Mouse (Mus musculus): ENCODE results near the gene Nipa1. TPM values are rescaled to one million over a fixed set of nuclear protein-coding genes. Genes with fewer than 3 reads are reported as not detected.
A peak's percentile ranks its signal among the peaks of the same experiment; 100 is the strongest.
"Not testable (repeated sequence)": the region's sequence is repeated elsewhere in the genome, so short reads cannot be mapped to it uniquely, and the experiment has no call there.

Gene Nipa1
- polyA plus RNA-seq, 1 experiment from 2014 or later: 6.4 TPM

- H3K4me2 ChIP-seq (replicated peaks): peak overlapping the region; percentile 86
- ATAC-seq: peak; percentile 96
- no peaks in the 10 kb centered on the region for H3K4me1 ChIP-seq (replicated peaks)
- H3K36me3 ChIP-seq: no peaks in the 10 kb centered on the region
- no peaks in the 10 kb centered on the region for H3K9me3 ChIP-seq
- no peaks in the 10 kb centered on the region for H3K27me3 ChIP-seq (replicated peaks)
- peak overlapping the region; percentile 67 for H3K9ac ChIP-seq
- WGBS: under 1% methylated on average over 65 of the region's 71 CpGs
- H3K27ac ChIP-seq: 0 out of 2 replicates have a peak overlapping the region, but pooled peaks have one; percentile 3
- H3K4me3 ChIP-seq (replicated peaks): peak overlapping the region; percentile 58
Observed at GRCm38 (mm10) chr7:56018972-56019929, 503 bp downstream of the Nipa1 start.

- Histone ChIP-seq H3K9ac (peak overlapping the region; percentile 67), H3K36me3 (no peaks in the 10 kb centered on the region), H3K4me3 (replicated peaks) (peak overlapping the region; percentile 58), H3K9me3 (no peaks in the 10 kb centered on the region), H3K27me3 (replicated peaks) (no peaks in the 10 kb centered on the region), H3K4me1 (replicated peaks) (no peaks in the 10 kb centered on the region), H3K4me2 (replicated peaks) (peak overlapping the region; percentile 86), H3K27ac (no peak overlapping the region)
- WGBS: 50% methylated on average over 7 of the region's 7 CpGs
- ATAC-seq: peak; percentile 16
Observed at GRCm38 (mm10) chr7:56018446-56018971, 1.2 kb downstream of the Nipa1 start.

- Histone ChIP-seq H3K9ac (no peak overlapping the region), H3K27me3 (replicated peaks) (no peaks in the 10 kb centered on the region), H3K9me3 (no peaks in the 10 kb centered on the region), H3K4me3 (replicated peaks) (no peak overlapping the region), H3K4me2 (replicated peaks) (no peak overlapping the region), H3K36me3 (no peaks in the 10 kb centered on the region), H3K27ac (no peak overlapping the region), H3K4me1 (replicated peaks) (no peaks in the 10 kb centered on the region)
- no peak for ATAC-seq
- 65% methylated on average over 3 of the region's 3 CpGs for whole genome bisulfite sequencing
Observed at GRCm38 (mm10) chr7:56017761-56018160, 2.0 kb downstream of the Nipa1 start.

DNA sequence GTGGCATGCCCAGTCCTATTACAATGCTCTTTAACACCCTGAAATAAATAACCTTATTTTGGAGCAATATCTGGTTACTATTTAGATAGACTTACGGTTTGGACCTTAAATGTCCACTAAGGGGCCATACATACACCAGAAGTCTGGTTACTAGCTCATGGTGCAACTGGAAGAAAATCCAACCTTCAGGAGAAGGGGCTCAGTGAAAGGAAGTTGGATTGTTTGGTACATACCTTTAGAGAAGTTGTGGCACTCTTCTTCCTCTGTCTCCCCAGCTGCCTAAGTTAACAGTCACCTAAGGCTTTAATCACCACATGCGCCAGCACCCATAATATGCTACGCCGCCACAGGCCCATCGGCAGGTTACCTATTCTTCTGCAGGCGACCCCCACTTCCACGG, 3.9 kb downstream of the Nipa1 start:
- Histone ChIP-seq H3K27ac (no peak overlapping the region), H3K4me1 (replicated peaks) (no peaks in the 10 kb centered on the region), H3K9me3 (no peaks in the 10 kb centered on the region), H3K36me3 (no peaks in the 10 kb centered on the region), H3K4me3 (replicated peaks) (no peak overlapping the region), H3K4me2 (replicated peaks) (no peak overlapping the region), H3K9ac (no peak overlapping the region), H3K27me3 (replicated peaks) (no peaks in the 10 kb centered on the region)
- ATAC-seq: no peak
- 94% methylated on average over 7 of the region's 7 CpGs for WGBS

- peak; percentile 31; the same call in 1 of the 2 replicates for ATAC-seq
Observed at GRCm38 (mm10) chr7:56015172-56015571, 4.6 kb downstream of the Nipa1 start.

GRCm38 (mm10) chr7:56014002-56014702, 5.6 kb downstream of the Nipa1 start:
- not testable (repeated sequence) for H3K9ac ChIP-seq; H3K4me1 ChIP-seq (replicated peaks); H3K27ac ChIP-seq; H3K9me3 ChIP-seq; ATAC-seq; H3K4me3 ChIP-seq (replicated peaks); H3K36me3 ChIP-seq; H3K27me3 ChIP-seq (replicated peaks); H3K4me2 ChIP-seq (replicated peaks)
- 71% methylated on average over 7 of the region's 18 CpGs for WGBS

More at GRCm38 (mm10) chr7:56015172-56015571, 4.6 kb downstream of the Nipa1 start:
- no peak overlapping the region for H3K9ac ChIP-seq
- no peaks in the 10 kb centered on the region for H3K36me3 ChIP-seq
- no peak overlapping the region for H3K4me2 ChIP-seq (replicated peaks)
- H3K27me3 ChIP-seq (replicated peaks): no peaks in the 10 kb centered on the region
- 72% methylated on average over 6 of the region's 6 CpGs for WGBS
- no peaks in the 10 kb centered on the region for H3K9me3 ChIP-seq
- no peaks in the 10 kb centered on the region for H3K4me1 ChIP-seq (replicated peaks)
- H3K27ac ChIP-seq: no peak overlapping the region
- no peak overlapping the region for H3K4me3 ChIP-seq (replicated peaks)

DNA sequence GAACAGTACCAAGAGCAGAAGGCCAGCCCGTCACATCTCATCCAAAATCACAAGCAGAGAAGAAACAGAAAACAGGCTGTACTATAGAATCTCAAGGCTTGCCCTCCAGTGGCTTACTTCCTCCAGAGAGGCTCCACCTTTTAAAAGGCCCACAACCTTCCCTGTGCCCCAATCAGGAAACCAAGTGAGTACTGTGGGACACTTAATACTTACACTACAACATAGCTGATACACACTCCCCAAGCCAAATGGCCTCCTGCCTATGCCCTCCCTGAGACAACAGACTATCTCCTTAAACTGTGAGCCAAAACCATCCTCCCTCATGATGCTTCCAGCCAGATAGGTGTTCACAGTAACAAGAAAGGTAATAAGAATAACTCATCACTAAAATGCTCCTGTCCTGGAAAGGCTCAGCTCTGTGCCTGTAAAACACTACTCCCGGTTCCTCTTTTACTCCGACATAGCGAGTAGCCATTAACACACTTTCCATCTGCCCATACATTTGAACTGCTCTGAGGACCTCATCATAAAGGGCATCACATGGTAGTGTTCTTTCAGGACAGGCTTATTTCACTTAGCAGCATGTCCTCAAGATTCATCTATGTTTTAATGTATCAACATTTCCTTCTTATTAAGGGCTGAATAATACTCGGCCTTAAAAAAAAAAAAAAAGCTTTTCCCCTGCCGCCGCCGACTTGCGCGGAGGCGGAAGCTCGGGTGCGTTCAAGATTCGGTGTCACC, 6.3 kb downstream of the Nipa1 start:
- no peaks in the 10 kb centered on the region for H3K9me3 ChIP-seq
- no peaks in the 10 kb centered on the region for H3K36me3 ChIP-seq
- ATAC-seq: no peak
- no peak overlapping the region for H3K4me2 ChIP-seq (replicated peaks)
- H3K9ac ChIP-seq: no peak overlapping the region
- no peak overlapping the region for H3K4me3 ChIP-seq (replicated peaks)
- no peak overlapping the region for H3K27ac ChIP-seq
- no peaks in the 10 kb centered on the region for H3K4me1 ChIP-seq (replicated peaks)
- no peaks in the 10 kb centered on the region for H3K27me3 ChIP-seq (replicated peaks)
- WGBS: 95% methylated on average over 14 of the region's 14 CpGs

- H3K27ac ChIP-seq: no peak overlapping the region
- H3K36me3 ChIP-seq: no peaks in the 10 kb centered on the region
- ATAC-seq: no peak
- no peaks in the 10 kb centered on the region for H3K27me3 ChIP-seq (replicated peaks)
- H3K4me1 ChIP-seq (replicated peaks): no peaks in the 10 kb centered on the region
- H3K9ac ChIP-seq: no peak overlapping the region
- no peak overlapping the region for H3K4me2 ChIP-seq (replicated peaks)
- H3K9me3 ChIP-seq: no peaks in the 10 kb centered on the region
- no peak overlapping the region for H3K4me3 ChIP-seq (replicated peaks)
Observed at GRCm38 (mm10) chr7:56011018-56011333, 8.8 kb downstream of the Nipa1 start.

DNA sequence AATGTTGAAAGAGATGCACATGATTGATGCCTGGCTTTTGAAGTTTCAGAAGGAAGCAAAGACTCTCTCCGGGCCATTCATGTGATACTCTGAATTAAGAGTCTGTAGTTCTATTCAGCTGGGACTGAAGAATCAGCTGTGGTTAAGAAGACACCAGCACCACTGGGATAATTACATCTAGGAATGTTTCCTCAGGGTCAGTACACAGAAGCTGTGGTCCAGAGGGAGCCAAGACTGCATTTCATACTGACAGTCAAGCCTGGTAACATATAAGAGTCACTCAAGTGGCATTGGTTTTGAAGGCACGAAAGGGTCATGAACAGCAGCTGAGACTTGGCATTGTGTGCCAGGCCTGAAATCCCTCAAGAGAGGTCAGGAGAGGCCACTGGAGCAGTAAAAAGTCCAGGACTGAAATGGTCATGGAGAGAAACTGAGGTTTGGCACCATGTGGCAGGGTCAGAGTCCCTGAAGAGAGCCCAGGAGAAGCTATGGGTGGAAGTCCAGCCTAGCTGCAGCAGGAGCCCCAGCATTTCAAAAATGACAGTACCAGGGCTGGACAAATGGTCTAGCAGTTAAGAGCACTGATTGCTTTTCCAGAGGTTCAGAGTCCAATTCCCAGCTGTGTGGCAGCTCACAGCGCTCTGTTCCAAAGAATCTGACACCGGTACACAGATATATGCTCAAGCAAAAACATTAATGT, 9.3 kb downstream of the Nipa1 start:
- Histone ChIP-seq H3K27me3 (replicated peaks) (no peaks in the 10 kb centered on the region), H3K9ac (no peak overlapping the region), H3K4me3 (replicated peaks) (no peak overlapping the region), H3K27ac (no peak overlapping the region), H3K4me1 (replicated peaks) (no peaks in the 10 kb centered on the region), H3K9me3 (no peaks in the 10 kb centered on the region), H3K36me3 (no peaks in the 10 kb centered on the region), H3K4me2 (replicated peaks) (no peak overlapping the region)
- ATAC-seq: peak; percentile 49
- WGBS: 90% methylated on average over 4 of the region's 4 CpGs

GRCm38 (mm10) chr7:55998997-55999396, 20.8 kb downstream of the Nipa1 start:
- Histone ChIP-seq H3K9ac (no peak overlapping the region), H3K4me2 (replicated peaks) (no peak overlapping the region), H3K9me3 (no peaks in the 10 kb centered on the region), H3K27me3 (replicated peaks) (no peaks in the 10 kb centered on the region), H3K4me3 (replicated peaks) (no peak overlapping the region), H3K27ac (no peak overlapping the region), H3K36me3 (no peaks in the 10 kb centered on the region), H3K4me1 (replicated peaks) (no peaks in the 10 kb centered on the region)
- WGBS: 30% methylated on average over 3 of the region's 4 CpGs
- no peak for ATAC-seq

DNA sequence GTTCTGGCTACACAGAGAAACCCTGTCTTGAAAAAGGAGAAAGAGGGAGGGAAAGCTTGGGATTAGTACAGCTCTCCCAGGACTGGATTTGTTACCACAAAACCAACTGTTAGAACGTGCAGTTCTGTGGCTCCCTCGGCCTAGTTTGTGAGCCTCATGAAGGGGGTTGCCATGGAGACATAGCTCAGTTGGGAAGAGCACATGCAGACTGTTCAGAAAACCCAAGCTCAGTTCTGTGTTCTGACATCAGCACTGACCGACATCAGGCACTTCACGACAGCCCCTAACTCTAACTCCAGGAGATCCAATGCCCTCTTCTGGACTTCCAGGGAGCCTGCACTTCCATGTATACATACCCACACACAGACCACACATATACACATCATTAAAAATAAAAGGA, 24.7 kb downstream of the Nipa1 start:
- Histone ChIP-seq H3K9me3 (no peaks in the 10 kb centered on the region), H3K9ac (no peak overlapping the region), H3K4me2 (replicated peaks) (no peak overlapping the region), H3K4me3 (replicated peaks) (no peak overlapping the region), H3K27me3 (replicated peaks) (no peaks in the 10 kb centered on the region), H3K27ac (no peak overlapping the region), H3K36me3 (no peaks in the 10 kb centered on the region), H3K4me1 (replicated peaks) (no peaks in the 10 kb centered on the region)
- 67% methylated on average over 4 of the region's 4 CpGs for WGBS
- no peak for ATAC-seq

All from intestine, embryonic 15.5 days (tissue).